Mouse (Mus musculus) lung, embryonic 15.5 days (tissue): ENCODE measurements around the gene Bcl9l. TPM values are rescaled to one million over a fixed set of nuclear protein-coding genes. Genes with fewer than 3 reads are reported as not detected.

Experiments
- ATAC-seq: fragments of 200-750 bp; cut with Nextera tagmentation; 2 replicates; pipeline ENCODE4 v1.8.0; 2017; ENCODE audit warnings: moderate number of reproducible peaks, borderline replicate concordance; ENCODE audit not compliant: low FRiP score, low TSS enrichment; ENCODE audit errors: extremely low read depth
- H3K27ac ChIP-seq: fragments of 300-500 bp; sonication (generic); 2 replicates; pipeline ENCODE4 v1.5.1; 2015; ENCODE audit warnings: moderate library complexity, mild to moderate bottlenecking, inconsistent platforms
- H3K27me3 ChIP-seq: fragments of 300-500 bp; sonication (generic); 2 replicates; pipeline ENCODE4 v1.6.1; 2015; ENCODE audit warnings: inconsistent platforms
- H3K36me3 ChIP-seq: fragments of 300-500 bp; sonication (generic); 2 replicates; pipeline ENCODE4 v1.6.1; 2015; ENCODE audit warnings: inconsistent platforms
- H3K4me1 ChIP-seq: fragments of 300-500 bp; sonication (generic); 2 replicates; pipeline ENCODE4 v1.6.1; 2015; ENCODE audit warnings: inconsistent platforms
- H3K4me2 ChIP-seq: fragments of 300-500 bp; sonication (generic); 2 replicates; pipeline ENCODE4 v1.6.1; 2015; ENCODE audit warnings: inconsistent platforms, mild to moderate bottlenecking, moderate library complexity
- H3K4me3 ChIP-seq: fragments of 300-500 bp; sonication (generic); 2 replicates; pipeline ENCODE4 v1.5.1; 2015; ENCODE audit warnings: mild to moderate bottlenecking, inconsistent platforms
- H3K9ac ChIP-seq: fragments of 300-500 bp; sonication (generic); 2 replicates; pipeline ENCODE4 v1.6.1; 2015; ENCODE audit warnings: inconsistent platforms
- H3K9me3 ChIP-seq: fragments of 300-500 bp; sonication (generic); 2 replicates; pipeline ENCODE4 v1.6.1; 2016; ENCODE audit warnings: inconsistent platforms
- WGBS: fragments of 180-500 bp; shearing (Covaris S2); methylation state at CpG from one replicate; pipeline ENCODE4 v1.1.7; 2015; 5-methylcytosine and 5-hydroxymethylcytosine counted together
- polyA plus RNA-seq: library from polyadenylated mRNA; unstranded; fragments of >200 nt; fragmentation: Nextera tagmentation; extraction: Ambion mirVana; gene quantifications from 2 replicates; pipeline ENCODE4 v1.2.1, GENCODE M21; 2015

Bcl9l gene
- polyA plus RNA-seq, 1 experiment from 2014 or later, result 17.3 TPM

DNA sequence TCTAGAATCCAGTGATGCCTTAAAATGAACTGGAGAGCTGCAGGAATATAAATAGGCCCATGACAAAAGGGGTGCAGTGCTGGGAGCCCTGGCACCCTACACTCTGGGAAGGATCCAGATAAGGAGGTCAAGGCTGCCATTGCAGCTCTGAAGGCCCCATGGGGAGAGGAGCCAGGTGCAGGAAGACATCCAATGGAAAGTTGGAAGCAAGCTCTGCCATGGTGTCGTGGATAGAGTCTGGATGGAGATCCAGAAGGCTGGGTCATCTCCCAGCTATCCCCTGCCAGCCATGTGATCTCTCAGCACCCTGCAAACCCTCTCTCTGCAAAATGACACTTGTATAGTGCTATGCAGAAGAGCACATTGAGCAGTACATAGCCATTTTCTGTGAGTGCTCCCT, 8.3 kb upstream of the Bcl9l start:
- Histone ChIP-seq H3K9me3 (no peaks in the 10 kb centered on the region), H3K4me3 (no peak overlapping the region), H3K4me1 (peaks cover 10% of the 10 kb centered on the region), H3K36me3 (no peaks in the 10 kb centered on the region), H3K4me2 (no peak overlapping the region), H3K27me3 (no peaks in the 10 kb centered on the region), H3K27ac (no peak overlapping the region), H3K9ac (no peak overlapping the region; the same call in 1 of the 2 replicates)
- 26% methylated on average over 1 of the region's 1 CpGs for WGBS
- ATAC-seq, result no peak

DNA sequence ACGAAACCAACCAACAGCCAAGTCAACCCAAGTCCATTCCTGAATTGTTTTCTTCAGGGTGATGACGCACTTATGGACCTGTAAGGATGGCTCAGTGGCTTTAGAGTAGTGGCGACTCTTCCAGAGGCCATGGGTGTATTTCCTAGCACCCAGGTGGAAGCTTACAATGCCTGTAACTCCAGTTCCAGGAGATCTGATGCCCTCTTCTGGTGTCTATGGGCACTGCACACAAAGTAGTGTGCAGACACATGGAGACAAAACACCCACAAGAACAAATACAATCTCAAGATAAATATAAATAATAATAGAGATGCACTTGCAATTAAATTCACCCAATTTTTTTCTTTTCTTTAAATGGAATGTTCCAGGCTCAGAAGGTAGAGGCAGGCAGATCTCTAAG, 6.7 kb upstream of the Bcl9l start:
- no peak for ATAC-seq
- 92% methylated on average over 3 of the region's 3 CpGs for WGBS
- no peaks in the 10 kb centered on the region for H3K36me3 ChIP-seq
- H3K9me3 ChIP-seq, result no peaks in the 10 kb centered on the region
- H3K4me2 ChIP-seq, result no peak overlapping the region
- H3K4me1 ChIP-seq, result peaks cover 16% of the 10 kb centered on the region
- no peak overlapping the region for H3K27ac ChIP-seq
- H3K27me3 ChIP-seq, result no peaks in the 10 kb centered on the region
- H3K9ac ChIP-seq, result no peak overlapping the region
- H3K4me3 ChIP-seq, result no peak overlapping the region

DNA sequence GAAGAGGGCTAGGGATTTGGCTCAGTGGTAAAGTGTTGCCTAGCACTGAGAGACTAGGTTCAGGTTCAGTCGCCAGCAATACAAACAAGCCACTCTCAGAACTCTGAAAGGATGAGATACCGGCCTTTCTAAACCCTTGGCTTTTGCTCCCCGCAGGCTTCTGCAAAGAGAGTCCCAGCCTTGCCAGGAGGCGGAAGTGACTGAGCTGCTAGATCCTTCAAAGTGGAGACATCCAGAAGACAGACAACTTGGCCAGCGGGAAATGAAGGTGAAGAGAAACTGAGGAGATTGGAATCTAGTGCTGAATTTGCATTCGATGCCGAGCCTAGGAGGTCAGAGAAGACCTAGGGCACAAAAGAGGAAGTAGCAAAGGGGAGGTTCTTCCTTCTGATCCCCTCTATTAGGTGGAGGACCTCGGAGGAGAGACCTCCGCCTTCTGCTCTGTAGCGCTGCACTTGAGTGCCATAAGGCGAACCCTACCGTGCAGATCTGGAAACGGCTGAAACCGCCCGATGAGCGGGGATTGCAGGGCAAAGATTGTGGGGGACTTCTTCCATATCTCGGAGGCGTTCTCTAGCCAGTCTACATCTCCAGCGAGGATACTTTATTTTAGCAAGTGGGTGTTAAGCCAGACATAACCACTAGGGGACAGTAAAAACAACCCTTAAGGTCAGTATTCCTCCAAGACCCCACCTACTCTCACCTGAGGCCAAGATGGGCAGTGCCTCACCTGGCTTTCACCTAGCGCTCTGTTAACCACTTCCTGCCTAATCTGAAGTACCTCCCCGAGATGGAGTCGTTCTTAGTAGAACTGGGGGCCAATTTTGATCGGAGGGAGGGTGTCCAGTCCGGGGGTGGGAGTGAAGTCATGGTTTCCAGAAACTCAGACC, 5.0 kb upstream of the Bcl9l start:
- 0 out of 2 replicates have a peak, but pooled peaks have one; percentile 3 for ATAC-seq
- H3K4me3 ChIP-seq, result peak overlapping the region; percentile 85
- no peaks in the 10 kb centered on the region for H3K9me3 ChIP-seq
- 2% methylated on average over 24 of the region's 24 CpGs for WGBS
- peaks cover 23% of the 10 kb centered on the region for H3K4me1 ChIP-seq
- H3K36me3 ChIP-seq, result no peaks in the 10 kb centered on the region
- peak overlapping the region; percentile 100 for H3K27ac ChIP-seq
- H3K9ac ChIP-seq, result peak overlapping the region; percentile 88
- no peaks in the 10 kb centered on the region for H3K27me3 ChIP-seq
- peak overlapping the region; percentile 79 for H3K4me2 ChIP-seq

DNA sequence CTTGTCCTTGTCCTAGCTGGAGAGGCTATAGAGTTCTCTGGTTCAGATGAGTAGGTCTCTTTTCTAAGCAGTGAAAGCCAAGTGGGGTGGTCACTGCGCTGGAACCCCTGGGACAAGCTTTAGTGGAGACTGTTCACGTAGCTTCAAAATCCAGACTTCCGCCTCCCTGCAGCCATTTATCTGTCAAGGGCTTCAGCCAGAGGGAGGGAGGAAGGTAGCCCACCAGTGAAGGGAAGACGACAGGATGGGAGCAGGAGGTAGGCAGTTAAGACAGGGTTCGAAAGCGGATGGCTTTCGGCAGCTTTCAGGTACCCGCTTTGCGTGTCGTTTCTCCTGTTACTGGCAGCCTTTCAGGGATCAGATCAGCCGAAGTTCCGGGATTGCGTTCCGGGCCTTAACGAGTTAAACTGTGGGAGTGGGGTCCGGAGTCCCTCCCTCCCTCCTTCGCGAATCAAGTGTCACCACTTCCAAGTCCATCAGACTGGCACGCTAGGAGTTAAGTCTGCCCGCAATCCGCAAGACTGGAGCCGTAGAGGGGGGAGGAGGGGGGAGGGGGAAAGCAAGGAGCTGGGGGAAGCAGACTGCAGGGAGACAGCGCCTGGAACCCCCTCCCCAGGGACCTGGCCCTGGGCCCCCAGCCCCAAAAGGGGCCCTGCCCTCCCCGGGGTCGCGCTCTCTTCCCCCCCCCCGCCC, 4.2 kb upstream of the Bcl9l start:
- Histone ChIP-seq H3K27ac (peak overlapping the region; percentile 100), H3K4me3 (peak overlapping the region; percentile 85), H3K9ac (peak overlapping the region; percentile 88), H3K9me3 (no peaks in the 10 kb centered on the region), H3K27me3 (no peaks in the 10 kb centered on the region), H3K36me3 (no peaks in the 10 kb centered on the region), H3K4me1 (peaks cover 23% of the 10 kb centered on the region), H3K4me2 (peak overlapping the region; percentile 79)
- peak; percentile 70 for ATAC-seq
- 2% methylated on average over 22 of the region's 27 CpGs for WGBS

DNA sequence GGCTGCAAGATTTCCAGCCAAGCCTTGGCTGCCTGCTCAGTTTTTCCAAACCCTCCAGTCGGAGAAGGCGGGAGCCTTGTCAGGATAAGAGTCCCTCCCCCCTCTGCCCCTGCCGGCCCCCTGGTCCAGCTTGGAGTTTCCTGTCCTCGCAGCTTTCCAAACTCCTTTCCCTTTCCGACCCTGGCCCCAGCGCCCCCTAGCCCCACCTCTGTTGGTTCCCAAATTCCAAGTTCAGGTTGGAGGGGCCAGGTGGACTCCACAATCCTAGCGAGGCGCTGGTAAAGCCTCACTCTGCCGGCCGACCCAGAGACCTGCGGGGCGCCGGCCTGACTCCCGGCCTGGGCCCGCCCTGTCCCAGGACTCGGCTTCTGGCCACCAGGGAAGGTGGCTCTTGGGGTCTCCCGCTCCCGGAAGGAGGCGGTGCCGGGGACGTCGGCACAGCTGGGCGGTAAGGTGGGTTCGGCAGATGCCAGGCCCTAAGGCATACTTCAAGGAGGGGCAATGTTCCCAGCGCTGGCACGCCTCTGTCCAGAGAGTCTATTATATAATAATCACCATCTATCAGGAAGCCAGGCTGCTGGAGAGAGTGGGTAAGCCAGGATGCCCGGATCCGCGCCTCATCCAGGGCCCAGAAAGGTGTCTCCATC, 3.5 kb upstream of the Bcl9l start:
- H3K4me3 ChIP-seq, result peak overlapping the region; percentile 85
- WGBS, result under 1% methylated on average over 28 of the region's 29 CpGs
- H3K27me3 ChIP-seq, result no peaks in the 10 kb centered on the region
- peak; percentile 72 for ATAC-seq
- H3K9me3 ChIP-seq, result no peaks in the 10 kb centered on the region
- H3K36me3 ChIP-seq, result no peaks in the 10 kb centered on the region
- peak overlapping the region; percentile 100 for H3K27ac ChIP-seq
- peak overlapping the region; percentile 79 for H3K4me2 ChIP-seq
- H3K9ac ChIP-seq, result peak overlapping the region; percentile 88
- peaks cover 23% of the 10 kb centered on the region for H3K4me1 ChIP-seq

DNA sequence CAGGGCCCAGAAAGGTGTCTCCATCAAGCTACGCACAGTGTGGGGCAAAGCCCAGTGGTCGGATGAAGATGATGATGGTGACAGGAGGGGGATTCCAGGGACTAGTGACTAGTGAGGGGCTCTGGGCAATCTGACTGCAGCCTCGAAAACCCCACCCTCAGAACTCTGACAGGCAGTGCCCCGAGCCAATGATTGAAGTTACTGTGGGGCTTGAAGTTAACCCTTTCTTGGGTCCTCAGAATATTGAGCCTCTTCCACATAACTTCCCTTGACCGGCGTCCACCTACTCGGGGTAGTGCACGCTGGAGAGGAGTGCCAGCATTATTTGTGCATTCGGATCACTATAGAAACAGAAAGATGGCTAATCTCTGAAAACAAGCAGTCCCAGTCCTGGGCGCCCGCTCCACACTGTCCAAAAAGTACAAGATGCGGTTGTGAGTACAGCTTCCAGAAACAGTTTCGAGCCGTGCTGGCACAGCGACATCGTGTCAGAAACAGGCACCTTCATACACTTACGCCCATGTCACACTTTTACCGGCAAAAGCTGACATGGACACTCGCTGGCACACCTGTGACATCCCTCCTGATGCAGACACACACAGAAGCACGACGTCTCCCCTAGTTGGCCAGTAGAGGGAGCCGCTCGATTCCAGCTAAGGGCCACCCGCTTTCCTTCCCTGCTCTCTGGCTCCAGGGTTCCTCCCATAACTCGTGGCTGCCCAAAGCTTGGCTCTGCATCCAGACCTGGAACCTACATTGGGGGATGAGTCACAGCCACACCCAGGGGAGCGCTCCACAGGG, 2.8 kb upstream of the Bcl9l start:
- H3K4me3 ChIP-seq, result peak overlapping the region; percentile 85
- WGBS, result under 1% methylated on average over 26 of the region's 26 CpGs
- peak; percentile 40 for ATAC-seq
- peak overlapping the region; percentile 88 for H3K9ac ChIP-seq
- H3K36me3 ChIP-seq, result no peaks in the 10 kb centered on the region
- H3K27me3 ChIP-seq, result no peaks in the 10 kb centered on the region
- peak overlapping the region; percentile 79 for H3K4me2 ChIP-seq
- H3K27ac ChIP-seq, result peak overlapping the region; percentile 100
- no peaks in the 10 kb centered on the region for H3K9me3 ChIP-seq
- H3K4me1 ChIP-seq, result peaks cover 30% of the 10 kb centered on the region

- 7% methylated on average over 3 of the region's 3 CpGs for WGBS
- H3K27me3 ChIP-seq, result no peaks in the 10 kb centered on the region
- no peaks in the 10 kb centered on the region for H3K36me3 ChIP-seq
- peak overlapping the region; percentile 95 for H3K27ac ChIP-seq
- ATAC-seq, result no peak
- peak overlapping the region; percentile 96 for H3K4me3 ChIP-seq
- H3K9ac ChIP-seq, result no peak overlapping the region
- H3K4me2 ChIP-seq, result peak overlapping the region; percentile 81
- no peaks in the 10 kb centered on the region for H3K9me3 ChIP-seq
- H3K4me1 ChIP-seq, result peaks cover 53% of the 10 kb centered on the region
Observed at GRCm38 (mm10) chr9:44482112-44482511, 513 bp upstream of the Bcl9l start.

GRCm38 (mm10) chr9:44483041-44483509, 450 bp downstream of the Bcl9l start:
- ATAC-seq, result no peak
- Histone ChIP-seq H3K4me2 (peak overlapping the region; percentile 81), H3K36me3 (no peaks in the 10 kb centered on the region), H3K27ac (peak overlapping the region; percentile 95), H3K9ac (peak overlapping the region; percentile 99), H3K27me3 (no peaks in the 10 kb centered on the region), H3K4me1 (peaks cover 53% of the 10 kb centered on the region), H3K9me3 (no peaks in the 10 kb centered on the region), H3K4me3 (peak overlapping the region; percentile 96)
- under 1% methylated on average over 30 of the region's 39 CpGs for WGBS

- Histone ChIP-seq H3K4me3 (peak overlapping the region; percentile 96), H3K4me1 (peaks cover 57% of the 10 kb centered on the region), H3K27me3 (no peaks in the 10 kb centered on the region), H3K4me2 (peak overlapping the region; percentile 81), H3K36me3 (no peaks in the 10 kb centered on the region), H3K9ac (peak overlapping the region; percentile 99), H3K27ac (peak overlapping the region; percentile 95), H3K9me3 (no peaks in the 10 kb centered on the region)
- under 1% methylated on average over 12 of the region's 12 CpGs for WGBS
- peak; percentile 9 for ATAC-seq
Observed at GRCm38 (mm10) chr9:44483510-44484044, 952 bp downstream of the Bcl9l start.

- Histone ChIP-seq H3K4me3 (peak overlapping the region; percentile 96), H3K27me3 (no peaks in the 10 kb centered on the region), H3K4me2 (peak overlapping the region; percentile 81), H3K9ac (peak overlapping the region; percentile 99), H3K4me1 (peaks cover 67% of the 10 kb centered on the region), H3K36me3 (no peaks in the 10 kb centered on the region), H3K27ac (peak overlapping the region; percentile 95), H3K9me3 (no peaks in the 10 kb centered on the region)
- 5% methylated on average over 7 of the region's 7 CpGs for WGBS
- ATAC-seq, result no peak
Observed at GRCm38 (mm10) chr9:44484311-44485104, 1.9 kb downstream of the Bcl9l start.
